Mouse (Mus musculus): ENCODE results near the gene Cbx4. TPM values are rescaled to one million over a fixed set of nuclear protein-coding genes. Genes with fewer than 3 reads are reported as not detected.
"Not testable (repeated sequence)": the region's sequence is repeated elsewhere in the genome, so short reads cannot be mapped to it uniquely, and the experiment has no call there.

Gene Cbx4
- polyA plus RNA-seq, 1 experiment from 2014 or later = 12.6 TPM

- WGBS = 76% methylated on average over 4 of the region's 4 CpGs
- not testable (repeated sequence) for H3K4me1 ChIP-seq (ENCODE audit: control insufficient read depth, insufficient read depth, low read length); H3K9ac ChIP-seq (ENCODE audit: low read length); H3K4me3 ChIP-seq (ENCODE audit: low read length); H3K27ac ChIP-seq (ENCODE audit: low read length); ATAC-seq (replicated peaks; ENCODE audit: extremely low read depth, insufficient read depth, low FRiP score); H3K27me3 ChIP-seq (ENCODE audit: control insufficient read depth, insufficient read depth, low read length); H3K4me2 ChIP-seq (ENCODE audit: low read depth, low read length); H3K36me3 ChIP-seq (ENCODE audit: control insufficient read depth, insufficient read depth); H3K9me3 ChIP-seq (replicated peaks; ENCODE audit: control insufficient read depth, low read length)
Measured at GRCm38 (mm10) chr11:119100355-119100754, 14.3 kb upstream of the Cbx4 start.

GRCm38 (mm10) chr11:119098202-119098601, 12.2 kb upstream of the Cbx4 start:
- ATAC-seq (replicated peaks; ENCODE audit: extremely low read depth, insufficient read depth, low FRiP score) = no peak
- H3K4me3 ChIP-seq (ENCODE audit: low read length) = no peak overlapping the region
- no peak overlapping the region for H3K27ac ChIP-seq (ENCODE audit: low read length)
- no peak overlapping the region for H3K4me2 ChIP-seq (ENCODE audit: low read depth, low read length)
- H3K4me1 ChIP-seq (ENCODE audit: control insufficient read depth, insufficient read depth, low read length) = no peaks in the 10 kb centered on the region
- H3K36me3 ChIP-seq (ENCODE audit: control insufficient read depth, insufficient read depth) = no peaks in the 10 kb centered on the region
- H3K27me3 ChIP-seq (ENCODE audit: control insufficient read depth, insufficient read depth, low read length) = no peaks in the 10 kb centered on the region
- 61% methylated on average over 4 of the region's 4 CpGs for WGBS
- no peaks in the 10 kb centered on the region for H3K9me3 ChIP-seq (replicated peaks; ENCODE audit: control insufficient read depth, low read length)
- H3K9ac ChIP-seq (ENCODE audit: low read length) = no peak overlapping the region

GRCm38 (mm10) chr11:119095441-119095840, 9.4 kb upstream of the Cbx4 start:
- Histone ChIP-seq H3K4me3 (ENCODE audit: low read length) (no peak overlapping the region), H3K9ac (ENCODE audit: low read length) (no peak overlapping the region), H3K9me3 (replicated peaks; ENCODE audit: control insufficient read depth, low read length) (no peaks in the 10 kb centered on the region), H3K4me2 (ENCODE audit: low read depth, low read length) (no peak overlapping the region), H3K36me3 (ENCODE audit: control insufficient read depth, insufficient read depth) (no peaks in the 10 kb centered on the region), H3K27me3 (ENCODE audit: control insufficient read depth, insufficient read depth, low read length) (no peaks in the 10 kb centered on the region), H3K4me1 (ENCODE audit: control insufficient read depth, insufficient read depth, low read length) (peaks cover 5% of the 10 kb centered on the region; the same call in 1 of the 2 replicates), H3K27ac (ENCODE audit: low read length) (no peak overlapping the region)
- no peak for ATAC-seq (replicated peaks; ENCODE audit: extremely low read depth, insufficient read depth, low FRiP score)
- 52% methylated on average over 3 of the region's 3 CpGs for WGBS

- H3K27me3 ChIP-seq (ENCODE audit: control insufficient read depth, insufficient read depth, low read length) = peaks cover 12% of the 10 kb centered on the region
- H3K27ac ChIP-seq (ENCODE audit: low read length) = no peak overlapping the region
Measured at GRCm38 (mm10) chr11:119093322-119093721, 7.3 kb upstream of the Cbx4 start.

GRCm38 (mm10) chr11:119092286-119092685, 6.3 kb upstream of the Cbx4 start:
- Histone ChIP-seq H3K27me3 (ENCODE audit: control insufficient read depth, insufficient read depth, low read length) (peaks cover 18% of the 10 kb centered on the region), H3K9me3 (replicated peaks; ENCODE audit: control insufficient read depth, low read length) (no peaks in the 10 kb centered on the region), H3K27ac (ENCODE audit: low read length) (peak overlapping the region; percentile 36; the same call in 1 of the 2 replicates), H3K4me1 (ENCODE audit: control insufficient read depth, insufficient read depth, low read length) (peaks cover 30% of the 10 kb centered on the region), H3K4me3 (ENCODE audit: low read length) (no peak overlapping the region), H3K4me2 (ENCODE audit: low read depth, low read length) (no peak overlapping the region), H3K9ac (ENCODE audit: low read length) (no peak overlapping the region), H3K36me3 (ENCODE audit: control insufficient read depth, insufficient read depth) (no peaks in the 10 kb centered on the region)
- ATAC-seq (replicated peaks; ENCODE audit: extremely low read depth, insufficient read depth, low FRiP score) = no peak
- WGBS = 70% methylated on average over 3 of the region's 3 CpGs

More at GRCm38 (mm10) chr11:119093322-119093721, 7.3 kb upstream of the Cbx4 start:
- H3K9ac ChIP-seq (ENCODE audit: low read length) = no peak overlapping the region
- H3K4me3 ChIP-seq (ENCODE audit: low read length) = no peak overlapping the region
- WGBS = 80% methylated on average over 1 of the region's 1 CpGs
- no peak for ATAC-seq (replicated peaks; ENCODE audit: extremely low read depth, insufficient read depth, low FRiP score)
- no peaks in the 10 kb centered on the region for H3K36me3 ChIP-seq (ENCODE audit: control insufficient read depth, insufficient read depth)
- H3K4me2 ChIP-seq (ENCODE audit: low read depth, low read length) = no peak overlapping the region
- no peaks in the 10 kb centered on the region for H3K9me3 ChIP-seq (replicated peaks; ENCODE audit: control insufficient read depth, low read length)
- peaks cover 23% of the 10 kb centered on the region for H3K4me1 ChIP-seq (ENCODE audit: control insufficient read depth, insufficient read depth, low read length)

- Histone ChIP-seq H3K36me3 (ENCODE audit: control insufficient read depth, insufficient read depth) (no peaks in the 10 kb centered on the region), H3K27ac (ENCODE audit: low read length) (no peak overlapping the region), H3K4me1 (ENCODE audit: control insufficient read depth, insufficient read depth, low read length) (peaks cover 35% of the 10 kb centered on the region), H3K9ac (ENCODE audit: low read length) (peak overlapping the region; percentile 64; the same call in 1 of the 2 replicates), H3K9me3 (replicated peaks; ENCODE audit: control insufficient read depth, low read length) (no peaks in the 10 kb centered on the region), H3K4me3 (ENCODE audit: low read length) (no peak overlapping the region; the same call in 1 of the 2 replicates), H3K27me3 (ENCODE audit: control insufficient read depth, insufficient read depth, low read length) (peaks cover 18% of the 10 kb centered on the region), H3K4me2 (ENCODE audit: low read depth, low read length) (peak overlapping the region; percentile 100; the same call in 1 of the 2 replicates)
- 0 out of 2 replicates have a peak, but pooled peaks have one; percentile 28 for ATAC-seq (replicated peaks; ENCODE audit: extremely low read depth, insufficient read depth, low FRiP score)
- WGBS = 12% methylated on average over 8 of the region's 8 CpGs
Measured at GRCm38 (mm10) chr11:119091598-119091991, 5.6 kb upstream of the Cbx4 start.

- Histone ChIP-seq H3K4me1 (ENCODE audit: control insufficient read depth, insufficient read depth, low read length) (peaks cover 37% of the 10 kb centered on the region), H3K27ac (ENCODE audit: low read length) (peak overlapping the region; percentile 44; the same call in 1 of the 2 replicates), H3K36me3 (ENCODE audit: control insufficient read depth, insufficient read depth) (no peaks in the 10 kb centered on the region), H3K4me2 (ENCODE audit: low read depth, low read length) (peak overlapping the region; percentile 100), H3K27me3 (ENCODE audit: control insufficient read depth, insufficient read depth, low read length) (peaks cover 18% of the 10 kb centered on the region), H3K9ac (ENCODE audit: low read length) (peak overlapping the region; percentile 64), H3K4me3 (ENCODE audit: low read length) (peak overlapping the region; percentile 70), H3K9me3 (replicated peaks; ENCODE audit: control insufficient read depth, low read length) (no peaks in the 10 kb centered on the region)
- WGBS = 2% methylated on average over 40 of the region's 42 CpGs
- peak; percentile 53 for ATAC-seq (replicated peaks; ENCODE audit: extremely low read depth, insufficient read depth, low FRiP score)
Measured at GRCm38 (mm10) chr11:119090961-119091597, 5.1 kb upstream of the Cbx4 start.

- peak overlapping the region; percentile 100 for H3K4me2 ChIP-seq (ENCODE audit: low read depth, low read length)
- no peak for ATAC-seq (replicated peaks; ENCODE audit: extremely low read depth, insufficient read depth, low FRiP score)
- H3K9me3 ChIP-seq (replicated peaks; ENCODE audit: control insufficient read depth, low read length) = no peaks in the 10 kb centered on the region
- peak overlapping the region; percentile 64 for H3K9ac ChIP-seq (ENCODE audit: low read length)
- H3K27ac ChIP-seq (ENCODE audit: low read length) = peak overlapping the region; percentile 44
- H3K4me1 ChIP-seq (ENCODE audit: control insufficient read depth, insufficient read depth, low read length) = peaks cover 37% of the 10 kb centered on the region
- WGBS = under 1% methylated on average over 75 of the region's 75 CpGs
- H3K27me3 ChIP-seq (ENCODE audit: control insufficient read depth, insufficient read depth, low read length) = peaks cover 18% of the 10 kb centered on the region
- no peaks in the 10 kb centered on the region for H3K36me3 ChIP-seq (ENCODE audit: control insufficient read depth, insufficient read depth)
- peak overlapping the region; percentile 70 for H3K4me3 ChIP-seq (ENCODE audit: low read length)
Measured at GRCm38 (mm10) chr11:119090076-119090960, 4.3 kb upstream of the Cbx4 start.

All from heart, embryonic 16.5 days (tissue).